21 mouse cellular contexts compared by ENCODE assay signal in genomic region chr2:39001866-39002265, GRCm38 (mm10). TPM values are rescaled to one million over a fixed set of nuclear protein-coding genes. Genes with fewer than 3 reads are reported as not detected.
DNase-seq lines count a peak whose midpoint lies in the region; ATAC-seq and TF ChIP-seq lines count a peak whose summit lies in the region.
"Had no signal": no experiment of that assay in that cellular context is flagged by ENCODE, and none has a peak within 500 bp of the region (broad histone marks: within the 10 kb centered on the region; RNA-seq: fewer than 3 reads in every experiment).

No protein-coding gene starts in this region.

- H3K79me2 ChIP-seq in myocyte (ENCODE audit: control insufficient read depth, insufficient read depth): peaks cover 48% of the 10 kb centered on the region

- H3K4me2 ChIP-seq in forebrain, embryonic 14.5 days (ENCODE audit: low read length): no peak overlapping the region
- peak overlapping the region; percentile 67 for H3K4me2 ChIP-seq in liver, embryonic 11.5 days
- peak overlapping the region; percentile 89 for H3K4me2 ChIP-seq in myocyte (ENCODE audit: low read depth)
- no peak overlapping the region for H3K4me2 ChIP-seq in hindbrain, postnatal 0 days (ENCODE audit: low read depth, low read length)
- H3K4me2 ChIP-seq: heart, embryonic 11.5 days; hindbrain, embryonic 14.5 days had no signal

- WGBS in forebrain, embryonic 10.5 days: 81% methylated on average over 3 of the region's 3 CpGs
- WGBS in forebrain, embryonic 14.5 days: 76% methylated on average over 3 of the region's 3 CpGs
- 74% methylated on average over 3 of the region's 3 CpGs for WGBS in liver, embryonic 11.5 days
- WGBS in hindbrain, postnatal 0 days: 80% methylated on average over 3 of the region's 3 CpGs

- peaks cover 51% of the 10 kb centered on the region for H3K36me3 ChIP-seq in forebrain, embryonic 10.5 days (replicated peaks)
- peaks cover 46% of the 10 kb centered on the region for H3K36me3 ChIP-seq in forebrain, embryonic 14.5 days (ENCODE audit: control insufficient read depth, insufficient read depth, low read length)
- H3K36me3 ChIP-seq in liver, embryonic 11.5 days (ENCODE audit: control insufficient read depth, insufficient read depth, low read length): peaks cover 41% of the 10 kb centered on the region
- H3K36me3 ChIP-seq in myocyte (ENCODE audit: control insufficient read depth, insufficient read depth): peaks cover 37% of the 10 kb centered on the region
- H3K36me3 ChIP-seq in hindbrain, postnatal 0 days (ENCODE audit: insufficient read depth, low read length): peaks cover 31% of the 10 kb centered on the region

- TF ChIP-seq CTCF in hindbrain, postnatal 0 days (IDR thresholded peaks at IDR 0.05; ENCODE audit: low read depth): no peak

- no peak for TF ChIP-seq POLR2A in myocyte (IDR thresholded peaks at IDR 0.05; ENCODE audit: insufficient read length, low read depth)

- peak overlapping the region; percentile 93; the same call in 1 of the 2 replicates for H3K4me3 ChIP-seq in forebrain, embryonic 10.5 days
- H3K4me3 ChIP-seq in forebrain, embryonic 14.5 days (ENCODE audit: low read depth, low read length): no peak overlapping the region
- H3K4me3 ChIP-seq in liver, embryonic 11.5 days (ENCODE audit: low read depth, low read length): peak overlapping the region; percentile 79
- H3K4me3 ChIP-seq in myocyte: no peak overlapping the region
- H3K4me3 ChIP-seq in hindbrain, postnatal 0 days (ENCODE audit: low read length): no peak overlapping the region
- H3K4me3 ChIP-seq: forebrain, embryonic 12.5 days had no signal

- no peak for DNase-seq in forebrain, embryonic 10.5 days (ENCODE audit: extremely low spot score, low spot score)
- no peak for DNase-seq in forebrain, embryonic 14.5 days (ENCODE audit: low spot score)
- DNase-seq in liver, embryonic 11.5 days (ENCODE audit: low spot score): no peak
- DNase-seq in liver: no peak
- peak; percentile 28 to 72 for DNase-seq in kidney, postnatal 25 days
- no peak for DNase-seq in hindbrain, postnatal 0 days (ENCODE audit: low spot score)
- no peak for DNase-seq in adrenal gland, postnatal 10 days
- DNase-seq: cerebellum, adult 9-10 months; gastrocnemius, postnatal 36 days; heart, postnatal 14 days; layer of hippocampus, adult 9-11 months; midbrain, embryonic 14.5 days; right cerebral cortex, postnatal 14 days; thymus, postnatal 14 days had no signal

- no peaks in the 10 kb centered on the region for H3K9me3 ChIP-seq in forebrain, embryonic 10.5 days
- no peaks in the 10 kb centered on the region for H3K9me3 ChIP-seq in forebrain, embryonic 14.5 days (replicated peaks; ENCODE audit: control insufficient read depth, low read length)
- no peaks in the 10 kb centered on the region for H3K9me3 ChIP-seq in liver, embryonic 11.5 days (ENCODE audit: control insufficient read depth, low read length)
- H3K9me3 ChIP-seq in hindbrain, postnatal 0 days (ENCODE audit: low read length): no peaks in the 10 kb centered on the region
- H3K9me3 ChIP-seq: forebrain, embryonic 12.5 days had no signal

- no peak for ATAC-seq in forebrain, embryonic 14.5 days
- ATAC-seq in liver, embryonic 11.5 days (replicated peaks; ENCODE audit: low FRiP score): no peak
- no peak for ATAC-seq in hindbrain, postnatal 0 days
- ATAC-seq: CD4-positive, CD25-positive, alpha-beta regulatory T cell, adult 4 months; Patski had no signal

- H3K27ac ChIP-seq in forebrain, embryonic 10.5 days: no peak overlapping the region
- no peak overlapping the region for H3K27ac ChIP-seq in forebrain, embryonic 14.5 days (ENCODE audit: low read depth, low read length)
- H3K27ac ChIP-seq in liver, embryonic 11.5 days (ENCODE audit: low read depth, low read length): peak overlapping the region; percentile 73
- no peak overlapping the region for H3K27ac ChIP-seq in hindbrain, postnatal 0 days
- H3K27ac ChIP-seq: forebrain, embryonic 12.5 days; hindbrain, embryonic 14.5 days; kidney, postnatal 0 days had no signal

- H3K4me1 ChIP-seq in forebrain, embryonic 10.5 days: peaks cover 54% of the 10 kb centered on the region
- peaks cover 21% of the 10 kb centered on the region for H3K4me1 ChIP-seq in forebrain, embryonic 14.5 days (ENCODE audit: control insufficient read depth, insufficient read depth, low read length)
- H3K4me1 ChIP-seq in liver, embryonic 11.5 days (replicated peaks; ENCODE audit: control insufficient read depth, insufficient read depth, low read length): peaks cover 43% of the 10 kb centered on the region
- H3K4me1 ChIP-seq in hindbrain, postnatal 0 days (ENCODE audit: insufficient read depth, low read length): peaks cover 11% of the 10 kb centered on the region; the same call in 1 of the 2 replicates

- peaks cover 7% of the 10 kb centered on the region for H3K27me3 ChIP-seq in forebrain, embryonic 10.5 days (ENCODE audit: poor library complexity, severe bottlenecking)
- H3K27me3 ChIP-seq in forebrain, embryonic 14.5 days (replicated peaks; ENCODE audit: control insufficient read depth, insufficient read depth, low read length): no peaks in the 10 kb centered on the region
- no peaks in the 10 kb centered on the region for H3K27me3 ChIP-seq in liver, embryonic 11.5 days (replicated peaks; ENCODE audit: control insufficient read depth, insufficient read depth, low read length)
- H3K27me3 ChIP-seq in myocyte (ENCODE audit: control insufficient read depth, insufficient read depth, insufficient read length): no peaks in the 10 kb centered on the region
- H3K27me3 ChIP-seq in hindbrain, postnatal 0 days (ENCODE audit: insufficient read depth, low read length): no peaks in the 10 kb centered on the region
- H3K27me3 ChIP-seq: Patski had no signal

- H3ac ChIP-seq in myocyte (ENCODE audit: control insufficient read depth, insufficient read length): no peak overlapping the region

- no peak overlapping the region for H3K9ac ChIP-seq in forebrain, embryonic 14.5 days (ENCODE audit: low read length)
- H3K9ac ChIP-seq in liver, embryonic 11.5 days (ENCODE audit: low read depth, low read length): peak overlapping the region; percentile 46; the same call in 1 of the 2 replicates
- H3K9ac ChIP-seq in hindbrain, postnatal 0 days (replicated peaks; ENCODE audit: low read length): no peak overlapping the region
- H3K9ac ChIP-seq: forebrain, embryonic 12.5 days; hindbrain, embryonic 14.5 days had no signal

TF ChIP-seq in myocyte, 11 proteins besides CTCF, POLR2A, EP300 and RAD21:
- TF ChIP-seq REST (IDR thresholded peaks at IDR 0.05; ENCODE audit: insufficient read depth, insufficient read length): no peak
- TF ChIP-seq POLR2AphosphoS2 (IDR thresholded peaks at IDR 0.05; ENCODE audit: insufficient read length, low read depth): no peak
- TF ChIP-seq E2F4 (IDR thresholded peaks at IDR 0.05; ENCODE audit: insufficient read depth): no peak
- no peak for TF ChIP-seq MYOG (IDR thresholded peaks at IDR 0.05; ENCODE audit: control insufficient read depth in 1 of 3, insufficient read depth in 1 of 3, insufficient read length in 2 of 3, low read depth in 2 of 3)
- no peak for TF ChIP-seq MYOD1 (IDR thresholded peaks at IDR 0.05; ENCODE audit: control insufficient read depth in 1 of 3, insufficient read length in 2 of 3, low read depth in 2 of 3)
- no peak for TF ChIP-seq USF1 (IDR thresholded peaks at IDR 0.05; ENCODE audit: low read depth)
- TF ChIP-seq MAX (IDR thresholded peaks at IDR 0.05; ENCODE audit: low read depth): no peak
- no peak for TF ChIP-seq TCF12 (IDR thresholded peaks at IDR 0.05; ENCODE audit: insufficient read depth, poor library complexity, severe bottlenecking)
- TF ChIP-seq CEBPB (IDR thresholded peaks at IDR 0.05; ENCODE audit: insufficient read depth, poor library complexity, severe bottlenecking): no peak
- TF ChIP-seq TCF3 (IDR thresholded peaks at IDR 0.05; ENCODE audit: insufficient read length, low read depth): no peak
- TF ChIP-seq SRF (IDR thresholded peaks at IDR 0.05; ENCODE audit: control insufficient read depth, insufficient read length, low read depth): no peak
TF ChIP-seq in myocyte: peak in this region for 0.

RNA-seq across cellular contexts. Expression of gene Arpc5l, which starts 3.3 kb away (rescaled TPM):
- polyA plus RNA-seq in forebrain, embryonic 10.5 days (2016; fragmentation: Nextera tagmentation; extraction: Ambion mirVana): 126 and 131 TPM in 2 replicates
- polyA plus RNA-seq in forebrain, embryonic 14.5 days (2014; fragmentation: Nextera tagmentation; extraction: Ambion mirVana): 142 and 144 TPM in 2 replicates
- polyA plus RNA-seq in liver, embryonic 11.5 days (2014; fragmentation: Nextera tagmentation; extraction: Ambion mirVana): 113 and 128 TPM in 2 replicates
- polyA plus RNA-seq in myocyte (2012; fragmentation: generic; extraction: Trizol): 144 TPM
- total RNA-seq in hindbrain, postnatal 0 days (2014; rRNA removed): 45.5 and 63.8 TPM in 2 replicates
- 176 and 181 TPM in 2 replicates for polyA plus RNA-seq in hindbrain, postnatal 0 days (2015; fragmentation: Nextera tagmentation; extraction: Ambion mirVana)
- total RNA-seq in adrenal gland, postnatal 10 days (2021): 10 to 100 TPM; 59.7 to 61.2 TPM

RNA-seq across cellular contexts. Expression of gene Rpl35, which starts 3.6 kb away (rescaled TPM):
- polyA plus RNA-seq in forebrain, embryonic 10.5 days (2016; fragmentation: Nextera tagmentation; extraction: Ambion mirVana): 1,010 and 1,015 TPM in 2 replicates
- polyA plus RNA-seq in forebrain, embryonic 14.5 days (2014; fragmentation: Nextera tagmentation; extraction: Ambion mirVana): 779 and 875 TPM in 2 replicates
- polyA plus RNA-seq in liver, embryonic 11.5 days (2014; fragmentation: Nextera tagmentation; extraction: Ambion mirVana): 1,321 and 1,382 TPM in 2 replicates
- polyA plus RNA-seq in myocyte (2012; fragmentation: generic; extraction: Trizol): 1,480 TPM
- 41.1 and 46.1 TPM in 2 replicates for total RNA-seq in hindbrain, postnatal 0 days (2014; rRNA removed)
- 600 and 645 TPM in 2 replicates for polyA plus RNA-seq in hindbrain, postnatal 0 days (2015; fragmentation: Nextera tagmentation; extraction: Ambion mirVana)
- total RNA-seq in adrenal gland, postnatal 10 days (2021): 100 to 1,000 TPM; 511 to 525 TPM

RNA-seq across cellular contexts. Expression of gene Wdr38, which starts 4.6 kb away (rescaled TPM):
- 1.7 and 1.9 TPM in 2 replicates for polyA plus RNA-seq in forebrain, embryonic 10.5 days (2016; fragmentation: Nextera tagmentation; extraction: Ambion mirVana)
- polyA plus RNA-seq in forebrain, embryonic 14.5 days (2014; fragmentation: Nextera tagmentation; extraction: Ambion mirVana): 1.4 and 1.8 TPM in 2 replicates
- polyA plus RNA-seq in liver, embryonic 11.5 days (2014; fragmentation: Nextera tagmentation; extraction: Ambion mirVana): 1.4 TPM in 2 replicates
- polyA plus RNA-seq in myocyte (2012; fragmentation: generic; extraction: Trizol): 0.66 TPM
- total RNA-seq in hindbrain, postnatal 0 days (2014; rRNA removed): 0.93 and 1.2 TPM in 2 replicates
- polyA plus RNA-seq in hindbrain, postnatal 0 days (2015; fragmentation: Nextera tagmentation; extraction: Ambion mirVana): 0.66 and 0.73 TPM in 2 replicates
- total RNA-seq in adrenal gland, postnatal 10 days (2021): under 1 TPM; 0.21 to 0.27 TPM

Comparison
In these comparisons a context has a peak if more than half of its experiments do, and no peak if none do; other contexts are left out.
1. H3K4me3 ChIP-seq: peak in forebrain, embryonic 10.5 days (single experiment) and liver, embryonic 11.5 days (single experiment); none in forebrain, embryonic 14.5 days (single experiment), myocyte (single experiment) and hindbrain, postnatal 0 days (single experiment).
2. DNase-seq: peak in kidney, postnatal 25 days (2 of 2); none in forebrain, embryonic 10.5 days (single experiment), forebrain, embryonic 14.5 days (single experiment), liver, embryonic 11.5 days (single experiment), liver (single experiment), hindbrain, postnatal 0 days (single experiment) and adrenal gland, postnatal 10 days (single experiment).
3. H3K4me2 ChIP-seq: peak in liver, embryonic 11.5 days (single experiment) and myocyte (single experiment); none in forebrain, embryonic 14.5 days (single experiment) and hindbrain, postnatal 0 days (single experiment).